Mouse (Mus musculus) megakaryocyte, embryonic 14.5 days (primary cell): Measurements from ENCODE around the gene Rdh16f1. TPM values are rescaled to one million over a fixed set of nuclear protein-coding genes. Genes with fewer than 3 reads are reported as not detected.
"Not testable (repeated sequence)": the region's sequence is repeated elsewhere in the genome, so short reads cannot be mapped to it uniquely, and the experiment has no call there.

Source experiments
- H3K27me3 ChIP-seq: replicated peaks from 2 replicates; pipeline ENCODE3; 2012; ENCODE audit warnings: inconsistent platforms
- H3K36me3 ChIP-seq: replicated peaks from 2 replicates; pipeline ENCODE3; 2012; ENCODE audit warnings: low read length, inconsistent platforms, mixed read lengths
- H3K4me1 ChIP-seq: 2 replicates; pipeline ENCODE4 v1.6.1; 2012; ENCODE audit warnings: inconsistent platforms
- H3K4me3 ChIP-seq: replicated peaks from 2 replicates; pipeline ENCODE3; 2012; ENCODE audit warnings: moderate library complexity, mild to moderate bottlenecking, inconsistent platforms
- H3K9me3 ChIP-seq: 2 replicates; pipeline ENCODE4 v1.6.1; 2012; ENCODE audit warnings: inconsistent platforms
- FLI1 ChIP-seq: IDR thresholded peaks from 2 replicates; pipeline ENCODE4 v1.6.1; 2012; ENCODE audit warnings: low read length, inconsistent platforms, mixed read lengths
- GATA1 ChIP-seq: IDR thresholded peaks from 3 replicates; pipeline ENCODE4 v1.6.1; 2012; ENCODE audit warnings: mixed read lengths, low read length, inconsistent platforms, borderline replicate concordance
- polyA plus RNA-seq: library from polyadenylated mRNA; stranded (reverse); fragments of >175 nt; gene quantifications from 2 replicates; pipeline ENCODE4 v1.2.3, GENCODE M21; 2012; ENCODE audit warnings: low replicate concordance; ENCODE audit not compliant: insufficient read depth

Rdh16f1 gene
- polyA plus RNA-seq, 1 experiment = not detected

- H3K36me3 ChIP-seq = no peaks in the 10 kb centered on the region
- peaks cover 15% of the 10 kb centered on the region; the same call in 1 of the 2 replicates for H3K9me3 ChIP-seq
- H3K4me3 ChIP-seq = no peak overlapping the region
- H3K27me3 ChIP-seq = no peaks in the 10 kb centered on the region
- no peaks in the 10 kb centered on the region for H3K4me1 ChIP-seq
- TF ChIP-seq GATA1 (no peak), FLI1 (no peak)
Measured at GRCm38 (mm10) chr10:127825386-127825785, 65.8 kb downstream of the Rdh16f1 start.

GRCm38 (mm10) chr10:127829121-127829520 lies 69.5 kb downstream of the Rdh16f1 start:
- TF ChIP-seq FLI1 (no peak), GATA1 (no peak)
- Histone ChIP-seq H3K36me3 (no peaks in the 10 kb centered on the region), H3K4me3 (no peak overlapping the region), H3K4me1 (no peaks in the 10 kb centered on the region), H3K9me3 (peaks cover 13% of the 10 kb centered on the region; the same call in 1 of the 2 replicates), H3K27me3 (no peaks in the 10 kb centered on the region)

DNA sequence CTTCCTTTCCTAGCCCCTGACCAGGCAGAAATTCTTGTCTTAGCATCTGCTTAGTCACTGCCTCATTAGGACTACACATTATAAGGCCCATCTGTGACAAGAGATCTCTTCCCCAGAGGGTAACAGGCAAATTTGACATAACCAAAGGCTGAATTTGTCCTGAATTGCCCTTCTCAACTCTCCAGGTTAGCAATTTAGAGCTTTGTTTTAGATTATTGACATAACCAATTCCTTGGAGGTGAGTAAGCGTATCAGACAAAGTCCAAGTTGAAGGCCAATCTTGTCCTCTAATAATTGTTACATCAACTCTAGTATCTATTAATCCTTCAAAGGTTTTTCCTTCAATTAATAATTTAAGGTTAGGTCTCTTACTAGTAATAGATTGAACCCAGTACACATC lies 74.6 kb downstream of the Rdh16f1 start:
- not testable (repeated sequence) for H3K36me3 ChIP-seq, H3K27me3 ChIP-seq, H3K4me1 ChIP-seq, H3K4me3 ChIP-seq
- peaks cover 21% of the 10 kb centered on the region for H3K9me3 ChIP-seq

DNA sequence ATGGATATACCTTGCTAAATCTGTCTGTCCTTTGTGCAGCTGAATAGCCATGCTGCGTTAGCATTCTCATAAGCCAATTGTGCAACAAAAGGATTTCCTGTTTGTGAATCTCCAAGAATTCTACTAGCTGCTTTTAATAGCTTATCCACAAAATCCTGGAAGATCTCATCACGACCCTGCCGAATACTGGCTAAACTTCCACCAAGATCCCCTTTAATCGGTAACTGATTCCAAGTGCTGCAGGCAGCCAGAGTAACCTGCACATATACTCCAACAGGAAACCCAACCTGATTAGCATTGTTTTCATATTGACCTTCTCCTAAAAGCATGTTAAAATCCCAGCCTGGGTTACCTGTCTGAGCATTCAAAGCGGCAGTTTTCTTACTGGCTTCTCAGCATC lies 75.7 kb downstream of the Rdh16f1 start:
- H3K27me3 ChIP-seq = no peaks in the 10 kb centered on the region
- no peaks in the 10 kb centered on the region for H3K4me1 ChIP-seq
- no peaks in the 10 kb centered on the region for H3K36me3 ChIP-seq
- peaks cover 25% of the 10 kb centered on the region for H3K9me3 ChIP-seq
- TF ChIP-seq GATA1 = no peak
- TF ChIP-seq FLI1 = no peak
- H3K4me3 ChIP-seq = no peak overlapping the region

- not testable (repeated sequence) for H3K36me3 ChIP-seq, H3K4me1 ChIP-seq, H3K4me3 ChIP-seq, H3K27me3 ChIP-seq
- peaks cover 25% of the 10 kb centered on the region for H3K9me3 ChIP-seq
Measured at GRCm38 (mm10) chr10:127837793-127838192, 78.2 kb downstream of the Rdh16f1 start.

DNA sequence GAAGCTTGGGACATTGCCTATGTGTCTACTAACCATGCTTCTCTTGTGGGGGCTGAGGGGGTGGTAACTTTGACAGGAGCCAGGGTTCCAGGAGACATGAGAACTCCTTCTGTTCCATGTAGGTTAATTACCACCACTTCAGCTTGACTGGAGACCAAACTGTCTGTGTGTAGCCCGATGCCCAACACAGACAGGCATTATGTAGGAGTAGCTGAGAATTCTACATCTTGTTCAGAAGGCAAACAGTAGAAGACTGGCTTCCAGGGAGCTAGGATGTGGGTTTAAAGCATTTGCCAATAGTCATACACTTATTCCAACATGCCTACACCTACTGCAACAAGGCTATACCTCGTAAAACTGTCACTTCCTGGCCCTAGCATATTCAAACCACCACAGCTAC lies 79.0 kb downstream of the Rdh16f1 start:
- no peak overlapping the region for H3K4me3 ChIP-seq
- TF ChIP-seq FLI1 (no peak), GATA1 (no peak)
- H3K4me1 ChIP-seq = no peaks in the 10 kb centered on the region
- no peaks in the 10 kb centered on the region for H3K36me3 ChIP-seq
- no peaks in the 10 kb centered on the region for H3K27me3 ChIP-seq
- H3K9me3 ChIP-seq = peaks cover 25% of the 10 kb centered on the region

- Histone ChIP-seq H3K36me3 (no peaks in the 10 kb centered on the region), H3K4me3 (no peak overlapping the region), H3K4me1 (no peaks in the 10 kb centered on the region), H3K9me3 (peaks cover 31% of the 10 kb centered on the region), H3K27me3 (no peaks in the 10 kb centered on the region)
- TF ChIP-seq GATA1 = no peak
- TF ChIP-seq FLI1 = no peak
Measured at GRCm38 (mm10) chr10:127840776-127841175, 81.2 kb downstream of the Rdh16f1 start.

Other genes with a start within 250 kb of the Rdh16f1 start
- gene Ndufa4l2, start 244.8 kb upstream of the Rdh16f1 start, polyA plus RNA-seq = 0.23 and 5.2 TPM in 2 replicates
- gene Shmt2, start 237.3 kb upstream of the Rdh16f1 start, polyA plus RNA-seq = 143 and 168 TPM in 2 replicates
- 0.32 TPM in 1 of 2 replicates, not detected in the other for gene Nxph4, start 225.2 kb upstream of the Rdh16f1 start, polyA plus RNA-seq
- 10.2 and 208 TPM in 2 replicates for gene Lrp1, start 138.6 kb upstream of the Rdh16f1 start, polyA plus RNA-seq
- 33.8 and 70.6 TPM in 2 replicates for gene Stat6, start 116.8 kb upstream of the Rdh16f1 start, polyA plus RNA-seq
- 1.5 TPM in 1 of 2 replicates, not detected in the other for gene Nemp1, start 92.9 kb upstream of the Rdh16f1 start, polyA plus RNA-seq
- 19.1 and 21.3 TPM in 2 replicates for gene Nab2, start 91.2 kb upstream of the Rdh16f1 start, polyA plus RNA-seq
- gene Myo1a, start 54.6 kb upstream of the Rdh16f1 start, polyA plus RNA-seq = 0.04 TPM in 1 of 2 replicates, not detected in the other
- not detected in 2 replicates for gene Tac2, start 35.3 kb upstream of the Rdh16f1 start, polyA plus RNA-seq
- gene Zbtb39, start 20.2 kb upstream of the Rdh16f1 start, polyA plus RNA-seq = 0.30 and 0.54 TPM in 2 replicates
- gene Gpr182, start 8.1 kb upstream of the Rdh16f1 start, polyA plus RNA-seq = not detected in 2 replicates
- gene Rdh1, start 66 bp upstream of the Rdh16f1 start, polyA plus RNA-seq = not detected in 2 replicates
- gene Rdh9, start 16.6 kb downstream of the Rdh16f1 start, polyA plus RNA-seq = not detected in 2 replicates
- not detected in 2 replicates for gene Rdh16, start 41.4 kb downstream of the Rdh16f1 start, polyA plus RNA-seq
- gene Rdh19, start 90.1 kb downstream of the Rdh16f1 start, polyA plus RNA-seq = not detected in 2 replicates
- not detected in 2 replicates for gene Rdh16f2, start 106.7 kb downstream of the Rdh16f1 start, polyA plus RNA-seq
- not detected in 2 replicates for gene Rdh7, start 129.0 kb downstream of the Rdh16f1 start, polyA plus RNA-seq
- not detected in 2 replicates for gene Sdr9c7, start 138.7 kb downstream of the Rdh16f1 start, polyA plus RNA-seq
- not detected in 2 replicates for gene Hsd17b6, start 247.8 kb downstream of the Rdh16f1 start, polyA plus RNA-seq